Mouse (Mus musculus) left cerebral cortex, adult 6 months (tissue): ENCODE measurements around the gene Rhobtb1. TPM values are rescaled to one million over a fixed set of nuclear protein-coding genes. Genes with fewer than 3 reads are reported as not detected.

Source experiments
- long read RNA-seq, 2 experiments: library from polyadenylated mRNA; unstranded; transcript quantifications; one replicate each; pipeline ENCODE4 v2.0.0; 2019 to 2020
- polyA plus RNA-seq: library from polyadenylated mRNA; unstranded; fragments of <200 nt; fragmentation: Nextera tagmentation; gene quantifications from 2 replicates; pipeline ENCODE4 v1.2.3, GENCODE M21; 2021

Gene Rhobtb1
- polyA plus RNA-seq: 0.64 and 2.4 TPM in 2 replicates
- long read RNA-seq, experiment 1, full-length matches to known transcripts: 1 of 3 reads
- long read RNA-seq, experiment 1, partial matches to known transcripts: 0 of 3 reads
- long read RNA-seq, experiment 1, other reads (novel, unspliced or antisense): 2 of 3 reads
- long read RNA-seq, experiment 2: 0 reads

GRCm38 (mm10) chr10:69151045-69151444 lies at the start of gene Rhobtb1:
TSS of gene Rhobtb1 (plus strand) at chr10:69151434.

GRCm38 (mm10) chr10:69212542-69213440 lies 61.6 kb downstream of the Rhobtb1 start, which contains the start of gene A930033H14Rik:
TSS of gene A930033H14Rik (minus strand) at chr10:69213098.

Other genes with a start within 250 kb of the Rhobtb1 start
- gene A930033H14Rik, start 61.7 kb downstream of the Rhobtb1 start, polyA plus RNA-seq: 0.40 and 0.75 TPM in 2 replicates
- 0.61 and 1.1 TPM in 2 replicates for gene Cdk1, start 201.5 kb downstream of the Rhobtb1 start, polyA plus RNA-seq
- 46.3 and 51.9 TPM in 2 replicates for gene Ank3, start 247.3 kb downstream of the Rhobtb1 start, polyA plus RNA-seq